Mouse (Mus musculus): ENCODE measurements around the gene Pnliprp2.

DNA sequence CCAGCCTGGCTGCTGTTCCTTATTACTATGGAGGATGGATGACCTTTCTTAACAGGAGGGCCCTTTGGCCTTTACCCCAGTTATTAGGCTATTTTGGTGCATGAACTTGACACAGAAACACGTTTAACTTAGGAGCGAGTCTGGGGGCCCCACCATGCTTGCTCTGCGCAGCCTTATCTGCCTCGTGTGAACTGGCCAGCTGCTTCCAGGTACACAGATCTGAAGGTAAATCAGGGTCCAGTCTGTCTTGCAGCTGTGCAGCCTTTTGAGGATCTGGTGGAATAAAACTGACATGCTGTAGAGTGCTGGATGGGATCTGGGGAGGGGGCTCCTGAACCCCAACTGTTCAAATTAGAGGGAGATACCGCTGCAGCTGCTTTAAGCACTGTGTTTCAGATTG lies 31.8 kb upstream of the Pnliprp2 start:
- TF ChIP-seq MYOG (IDR thresholded peaks at IDR 0.05; ENCODE audit: control insufficient read depth in 1 of 3, insufficient read depth in 1 of 3, insufficient read length in 2 of 3, low read depth in 2 of 3) (no peak), E2F4 (IDR thresholded peaks at IDR 0.05; ENCODE audit: insufficient read depth) (no peak), MYOD1 (IDR thresholded peaks at IDR 0.05; ENCODE audit: control insufficient read depth in 1 of 3, insufficient read length in 2 of 3, low read depth in 2 of 3) (no peak), MAX (IDR thresholded peaks at IDR 0.05; ENCODE audit: low read depth) (no peak), POLR2A (IDR thresholded peaks at IDR 0.05; ENCODE audit: insufficient read length, low read depth) (no peak), SRF (IDR thresholded peaks at IDR 0.05; ENCODE audit: control insufficient read depth, insufficient read length, low read depth) (no peak), CEBPB (IDR thresholded peaks at IDR 0.05; ENCODE audit: insufficient read depth, poor library complexity, severe bottlenecking) (no peak), TCF3 (IDR thresholded peaks at IDR 0.05; ENCODE audit: insufficient read length, low read depth) (no peak), USF1 (IDR thresholded peaks at IDR 0.05; ENCODE audit: low read depth) (no peak), TCF12 (IDR thresholded peaks at IDR 0.05; ENCODE audit: insufficient read depth, poor library complexity, severe bottlenecking) (no peak), POLR2AphosphoS2 (IDR thresholded peaks at IDR 0.05; ENCODE audit: insufficient read length, low read depth) (no peak), REST (IDR thresholded peaks at IDR 0.05; ENCODE audit: insufficient read depth, insufficient read length) (no peak)
